Mouse (Mus musculus): ENCODE measurements at regions not wholly inside any gene's neighbourhood (a gene's known extent, or its start where the extent isn't known, plus 50 kb on each side); places are given as distances from the start of the nearest gene placed in this dataset.

GRCm38 (mm10) chr11:63409431-63409830 is 280.6 kb downstream of the Pmp22 start:
- no peak for DNase-seq (ENCODE audit: low read depth in 1 of 2, low spot score in 2 of 2)
- H3K36me3 ChIP-seq (ENCODE audit: control insufficient read depth, insufficient read depth, low read length) = no peaks in the 10 kb centered on the region
- H3K27ac ChIP-seq (ENCODE audit: insufficient read depth, low read length) = no peak overlapping the region
- no peaks in the 10 kb centered on the region for H3K27me3 ChIP-seq (ENCODE audit: control insufficient read depth, insufficient read depth, low read length)
- TF ChIP-seq POLR2A (IDR thresholded peaks at IDR 0.05; ENCODE audit: low read depth, low read length) (no peak), CTCF (IDR thresholded peaks at IDR 0.05; ENCODE audit: extremely low read depth, insufficient read depth, insufficient read length, insufficient replicate concordance) (no peak)
- H3K4me1 ChIP-seq (ENCODE audit: control insufficient read depth, insufficient read depth, insufficient read length) = no peaks in the 10 kb centered on the region
- 88% methylated on average over 1 of the region's 1 CpGs for WGBS
- H3K4me3 ChIP-seq (ENCODE audit: extremely low read depth, insufficient read depth, insufficient read length) = no peak overlapping the region

GRCm38 (mm10) chr11:63410921-63411320 is 282.1 kb downstream of the Pmp22 start:
- Histone ChIP-seq H3K4me1 (ENCODE audit: control insufficient read depth, insufficient read depth, insufficient read length) (no peaks in the 10 kb centered on the region), H3K27me3 (ENCODE audit: control insufficient read depth, insufficient read depth, low read length) (no peaks in the 10 kb centered on the region), H3K36me3 (ENCODE audit: control insufficient read depth, insufficient read depth, low read length) (no peaks in the 10 kb centered on the region), H3K27ac (ENCODE audit: insufficient read depth, low read length) (no peak overlapping the region), H3K4me3 (ENCODE audit: extremely low read depth, insufficient read depth, insufficient read length) (no peak overlapping the region)
- 91% methylated on average over 4 of the region's 4 CpGs for WGBS
- no peak for DNase-seq (ENCODE audit: low read depth in 1 of 2, low spot score in 2 of 2)
- TF ChIP-seq CTCF (IDR thresholded peaks at IDR 0.05; ENCODE audit: extremely low read depth, insufficient read depth, insufficient read length, insufficient replicate concordance) (no peak), POLR2A (IDR thresholded peaks at IDR 0.05; ENCODE audit: low read depth, low read length) (no peak)

- DNase-seq (ENCODE audit: low read depth in 1 of 2, low spot score in 2 of 2) = no peak
- WGBS = 22% methylated on average over 18 of the region's 18 CpGs
- H3K27me3 ChIP-seq (ENCODE audit: control insufficient read depth, insufficient read depth, low read length) = no peaks in the 10 kb centered on the region
- H3K27ac ChIP-seq (ENCODE audit: insufficient read depth, low read length) = no peak overlapping the region
- no peaks in the 10 kb centered on the region for H3K4me1 ChIP-seq (ENCODE audit: control insufficient read depth, insufficient read depth, insufficient read length)
- TF ChIP-seq POLR2A (IDR thresholded peaks at IDR 0.05; ENCODE audit: low read depth, low read length) (no peak), CTCF (IDR thresholded peaks at IDR 0.05; ENCODE audit: extremely low read depth, insufficient read depth, insufficient read length, insufficient replicate concordance) (no peak)
- no peaks in the 10 kb centered on the region for H3K36me3 ChIP-seq (ENCODE audit: control insufficient read depth, insufficient read depth, low read length)
- H3K4me3 ChIP-seq (ENCODE audit: extremely low read depth, insufficient read depth, insufficient read length) = no peak overlapping the region
Observed at GRCm38 (mm10) chr11:63412364-63412991, 283.7 kb downstream of the Pmp22 start.

- Histone ChIP-seq H3K27me3 (ENCODE audit: control insufficient read depth, insufficient read depth, low read length) (no peaks in the 10 kb centered on the region), H3K4me1 (ENCODE audit: control insufficient read depth, insufficient read depth, insufficient read length) (no peaks in the 10 kb centered on the region), H3K36me3 (ENCODE audit: control insufficient read depth, insufficient read depth, low read length) (no peaks in the 10 kb centered on the region), H3K4me3 (ENCODE audit: extremely low read depth, insufficient read depth, insufficient read length) (no peak overlapping the region), H3K27ac (ENCODE audit: insufficient read depth, low read length) (no peak overlapping the region)
- TF ChIP-seq CTCF (IDR thresholded peaks at IDR 0.05; ENCODE audit: extremely low read depth, insufficient read depth, insufficient read length, insufficient replicate concordance) (no peak), POLR2A (IDR thresholded peaks at IDR 0.05; ENCODE audit: low read depth, low read length) (no peak)
- 19% methylated on average over 13 of the region's 13 CpGs for WGBS
- DNase-seq (ENCODE audit: low read depth in 1 of 2, low spot score in 2 of 2) = no peak
Observed at GRCm38 (mm10) chr11:63413106-63413505, 284.3 kb downstream of the Pmp22 start.

- Histone ChIP-seq H3K27ac (ENCODE audit: insufficient read depth, low read length) (no peak overlapping the region), H3K4me3 (ENCODE audit: extremely low read depth, insufficient read depth, insufficient read length) (no peak overlapping the region), H3K4me1 (ENCODE audit: control insufficient read depth, insufficient read depth, insufficient read length) (no peaks in the 10 kb centered on the region), H3K27me3 (ENCODE audit: control insufficient read depth, insufficient read depth, low read length) (no peaks in the 10 kb centered on the region), H3K36me3 (ENCODE audit: control insufficient read depth, insufficient read depth, low read length) (no peaks in the 10 kb centered on the region)
- 92% methylated on average over 4 of the region's 4 CpGs for WGBS
- TF ChIP-seq CTCF (IDR thresholded peaks at IDR 0.05; ENCODE audit: extremely low read depth, insufficient read depth, insufficient read length, insufficient replicate concordance) = no peak
- TF ChIP-seq POLR2A (IDR thresholded peaks at IDR 0.05; ENCODE audit: low read depth, low read length) = no peak
- DNase-seq (ENCODE audit: low read depth in 1 of 2, low spot score in 2 of 2) = no peak
Observed at GRCm38 (mm10) chr11:63413621-63414020, 284.8 kb downstream of the Pmp22 start.

GRCm38 (mm10) chr11:63418042-63418776 is 289.4 kb downstream of the Pmp22 start:
- no peaks in the 10 kb centered on the region for H3K27me3 ChIP-seq (ENCODE audit: control insufficient read depth, insufficient read depth, low read length)
- 56% methylated on average over 5 of the region's 5 CpGs for WGBS
- no peak overlapping the region for H3K27ac ChIP-seq (ENCODE audit: insufficient read depth, low read length)
- no peak overlapping the region for H3K4me3 ChIP-seq (ENCODE audit: extremely low read depth, insufficient read depth, insufficient read length)
- no peak for TF ChIP-seq CTCF (IDR thresholded peaks at IDR 0.05; ENCODE audit: extremely low read depth, insufficient read depth, insufficient read length, insufficient replicate concordance)
- no peak for TF ChIP-seq POLR2A (IDR thresholded peaks at IDR 0.05; ENCODE audit: low read depth, low read length)
- no peaks in the 10 kb centered on the region; the same call in 1 of the 2 replicates for H3K4me1 ChIP-seq (ENCODE audit: control insufficient read depth, insufficient read depth, insufficient read length)
- H3K36me3 ChIP-seq (ENCODE audit: control insufficient read depth, insufficient read depth, low read length) = no peaks in the 10 kb centered on the region
- no peak for DNase-seq (ENCODE audit: low read depth in 1 of 2, low spot score in 2 of 2)

- Histone ChIP-seq H3K27ac (ENCODE audit: insufficient read depth, low read length) (no peak overlapping the region), H3K27me3 (ENCODE audit: control insufficient read depth, insufficient read depth, low read length) (no peaks in the 10 kb centered on the region), H3K36me3 (ENCODE audit: control insufficient read depth, insufficient read depth, low read length) (no peaks in the 10 kb centered on the region), H3K4me3 (ENCODE audit: extremely low read depth, insufficient read depth, insufficient read length) (no peak overlapping the region), H3K4me1 (ENCODE audit: control insufficient read depth, insufficient read depth, insufficient read length) (no peaks in the 10 kb centered on the region; the same call in 1 of the 2 replicates)
- DNase-seq (ENCODE audit: low read depth in 1 of 2, low spot score in 2 of 2) = no peak
- TF ChIP-seq POLR2A (IDR thresholded peaks at IDR 0.05; ENCODE audit: low read depth, low read length) (no peak), CTCF (IDR thresholded peaks at IDR 0.05; ENCODE audit: extremely low read depth, insufficient read depth, insufficient read length, insufficient replicate concordance) (no peak)
- 75% methylated on average over 3 of the region's 3 CpGs for WGBS
Observed at GRCm38 (mm10) chr11:63420341-63420740, 291.6 kb downstream of the Pmp22 start.

All from spleen, adult 2 months (tissue).